Mouse (Mus musculus): ENCODE results near the gene Dag1.

The Dag1 gene

DNA sequence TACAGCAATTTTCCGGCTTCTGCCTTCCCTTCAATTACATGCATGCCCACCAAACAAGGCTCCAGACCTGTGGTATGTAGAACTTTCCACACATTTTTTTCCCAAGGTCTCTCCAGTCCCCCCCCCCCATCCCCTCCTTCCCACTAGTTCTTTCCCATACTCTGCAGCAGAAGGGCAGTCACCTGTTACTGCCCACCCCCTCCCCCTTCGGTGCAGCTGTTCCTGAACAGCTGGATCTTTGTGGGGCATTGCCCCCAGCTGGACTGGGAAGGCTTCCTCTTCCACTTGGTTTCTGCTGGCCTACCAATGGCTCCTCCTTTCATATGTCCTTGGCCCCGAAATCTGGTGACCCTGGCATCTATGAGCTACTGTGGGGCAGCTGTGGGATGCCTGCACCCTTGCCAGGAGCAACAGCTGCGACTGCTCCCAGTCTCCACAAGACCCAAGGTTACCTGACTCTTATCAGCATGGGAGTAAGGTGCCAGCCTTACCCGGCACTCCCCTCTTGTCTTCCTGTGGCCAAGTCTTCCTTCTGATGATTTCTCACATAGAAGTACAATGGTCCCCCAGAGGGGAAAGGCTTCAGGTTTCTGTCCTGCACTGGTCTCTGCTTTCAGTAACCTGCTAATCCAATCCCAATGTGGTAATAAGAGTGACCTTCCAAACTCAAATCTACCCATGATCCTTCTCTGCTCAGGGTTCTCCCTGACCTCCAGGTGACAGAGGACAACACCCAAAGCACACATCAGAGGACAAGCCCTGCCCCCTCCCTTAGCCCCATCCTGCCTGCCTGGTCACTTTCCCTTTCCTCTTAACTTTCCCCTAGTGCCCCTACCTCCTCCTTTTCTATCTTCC, 10.9 kb upstream of the Dag1 start:
- WGBS, result 85% methylated on average over 5 of the region's 5 CpGs

GRCm38 (mm10) chr9:108273485-108273884, 9.7 kb upstream of the Dag1 start:
- 88% methylated on average over 4 of the region's 4 CpGs for WGBS

GRCm38 (mm10) chr9:108272691-108273090, 8.9 kb upstream of the Dag1 start:
- WGBS, result 76% methylated on average over 5 of the region's 5 CpGs

DNA sequence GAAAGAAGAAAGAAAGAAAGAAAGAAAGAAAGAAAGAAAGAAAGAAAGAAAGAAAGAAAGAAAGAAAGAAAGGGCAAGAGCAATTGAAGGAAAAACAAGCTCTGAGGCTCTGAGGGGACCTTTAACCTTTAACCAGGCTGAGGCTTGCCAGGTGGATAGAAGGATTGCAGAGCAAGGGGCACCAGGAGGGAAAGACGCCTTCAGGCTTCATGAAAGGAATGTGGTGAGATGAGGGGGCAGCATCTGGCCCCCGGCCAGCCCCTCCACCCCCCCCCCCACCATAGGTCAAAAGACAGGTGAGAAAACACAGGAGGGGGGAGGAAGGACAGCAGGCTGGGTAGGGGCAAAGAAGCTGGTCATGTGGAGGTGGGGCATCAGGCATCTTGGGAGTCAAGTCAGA, 8.2 kb upstream of the Dag1 start:
- 65% methylated on average over 2 of the region's 2 CpGs for WGBS

GRCm38 (mm10) chr9:108268701-108269100, 4.9 kb upstream of the Dag1 start:
- WGBS, result 85% methylated on average over 7 of the region's 7 CpGs

GRCm38 (mm10) chr9:108267691-108268090, 3.9 kb upstream of the Dag1 start:
- 61% methylated on average over 7 of the region's 7 CpGs for WGBS

GRCm38 (mm10) chr9:108266261-108266935, 2.6 kb upstream of the Dag1 start:
- 79% methylated on average over 10 of the region's 10 CpGs for WGBS

GRCm38 (mm10) chr9:108264191-108264921, 598 bp upstream of the Dag1 start:
- WGBS, result 15% methylated on average over 10 of the region's 10 CpGs

GRCm38 (mm10) chr9:108263131-108263681, 552 bp downstream of the Dag1 start:
- under 1% methylated on average over 62 of the region's 62 CpGs for WGBS

DNA sequence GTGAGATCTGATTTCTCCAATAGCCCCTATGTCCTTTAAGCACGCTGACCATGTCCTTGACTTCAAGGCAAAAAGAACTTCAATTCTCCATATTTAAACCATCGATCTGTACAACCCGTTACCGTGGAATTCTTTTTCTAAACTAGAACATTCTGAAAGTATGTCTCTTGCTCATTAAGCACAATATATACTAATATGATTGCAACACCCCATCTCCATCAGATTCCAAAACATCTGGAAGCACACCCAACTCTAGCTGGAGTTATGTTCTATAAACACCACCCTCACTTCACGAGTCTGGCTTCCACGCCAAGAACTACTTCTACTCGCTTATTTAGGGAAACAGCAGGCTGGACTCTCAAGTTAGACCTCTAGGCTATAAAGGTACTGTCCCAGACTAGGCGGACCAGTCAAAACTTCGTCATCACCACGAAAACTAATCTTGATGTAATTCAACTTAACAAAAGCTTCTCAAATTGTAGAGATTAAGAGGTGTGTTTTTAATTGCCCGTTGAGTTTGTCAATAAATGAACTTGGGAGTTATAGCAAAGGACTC, 1.2 kb downstream of the Dag1 start:
- WGBS, result 30% methylated on average over 11 of the region's 11 CpGs

- 58% methylated on average over 7 of the region's 7 CpGs for WGBS
These were observed 1.9 kb downstream of the Dag1 start for GRCm38 (mm10) chr9:108261865-108262264.

- WGBS, result 74% methylated on average over 4 of the region's 4 CpGs
These were observed 3.2 kb downstream of the Dag1 start for GRCm38 (mm10) chr9:108260526-108260925.

DNA sequence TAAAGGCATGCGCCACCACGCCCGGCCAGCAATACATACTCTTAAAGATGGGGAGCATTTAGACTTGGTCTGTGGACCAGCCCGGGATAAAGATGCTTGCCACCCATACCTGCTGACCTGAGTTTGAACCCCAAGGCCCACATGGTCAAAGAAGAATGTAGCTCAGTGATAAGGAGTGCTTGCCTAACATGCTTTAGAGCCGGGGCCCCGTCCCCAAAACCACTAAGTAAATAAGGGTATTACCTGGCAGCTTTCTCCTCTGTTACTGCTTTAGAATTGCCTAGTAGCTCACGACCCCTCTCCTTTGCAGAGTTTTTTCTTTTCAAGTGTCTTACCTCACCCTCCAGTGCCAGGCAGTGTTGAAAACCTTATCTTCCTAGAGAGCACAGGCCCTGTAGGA, 11.0 kb downstream of the Dag1 start:
- 95% methylated on average over 7 of the region's 7 CpGs for WGBS

DNA sequence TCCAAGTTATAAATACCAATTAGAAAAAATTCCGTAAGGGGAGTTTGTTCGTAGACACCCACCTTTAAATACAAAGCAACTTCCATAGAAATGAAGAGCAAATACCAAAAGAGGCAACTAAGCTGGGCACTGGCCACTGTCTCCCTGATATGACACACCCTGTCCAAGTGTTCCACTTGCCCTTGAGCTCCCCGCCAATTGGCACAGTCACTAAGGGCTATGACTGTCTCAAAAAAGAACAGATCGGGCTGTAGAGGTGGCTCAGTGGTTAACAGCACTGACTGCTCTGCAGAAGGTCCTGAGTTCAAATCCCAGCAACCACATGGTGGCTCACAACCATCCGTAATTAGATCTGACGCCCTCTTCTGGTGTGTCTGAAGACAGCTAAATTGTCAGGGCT, 11.9 kb downstream of the Dag1 start:
- 88% methylated on average over 6 of the region's 6 CpGs for WGBS

GRCm38 (mm10) chr9:108248957-108249356, 14.8 kb downstream of the Dag1 start:
- 61% methylated on average over 5 of the region's 5 CpGs for WGBS

DNA sequence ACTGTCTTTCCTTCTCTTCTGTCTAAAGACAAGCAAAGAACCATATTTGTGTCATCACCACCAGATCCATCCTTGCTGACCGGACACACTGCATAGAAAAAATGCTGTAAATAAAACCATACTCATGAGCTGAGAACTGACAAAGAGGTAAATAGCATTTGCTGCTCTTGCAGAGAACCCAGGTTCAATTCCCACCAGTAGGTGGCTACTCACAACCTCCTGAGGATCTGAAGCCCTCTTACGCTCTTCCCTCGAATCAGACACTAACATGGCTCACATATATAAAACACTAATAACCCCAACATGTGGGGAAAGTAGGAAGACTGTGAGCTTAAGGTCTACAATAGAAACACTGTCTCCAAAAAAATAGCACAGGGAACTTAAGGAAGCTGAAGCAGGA, 18.8 kb downstream of the Dag1 start:
- WGBS, result 73% methylated on average over 3 of the region's 3 CpGs

- 71% methylated on average over 3 of the region's 3 CpGs for WGBS
These were observed 19.2 kb downstream of the Dag1 start for GRCm38 (mm10) chr9:108244540-108244939.

- WGBS, result 79% methylated on average over 5 of the region's 5 CpGs
These were observed 23.8 kb downstream of the Dag1 start for GRCm38 (mm10) chr9:108239951-108240350.

DNA sequence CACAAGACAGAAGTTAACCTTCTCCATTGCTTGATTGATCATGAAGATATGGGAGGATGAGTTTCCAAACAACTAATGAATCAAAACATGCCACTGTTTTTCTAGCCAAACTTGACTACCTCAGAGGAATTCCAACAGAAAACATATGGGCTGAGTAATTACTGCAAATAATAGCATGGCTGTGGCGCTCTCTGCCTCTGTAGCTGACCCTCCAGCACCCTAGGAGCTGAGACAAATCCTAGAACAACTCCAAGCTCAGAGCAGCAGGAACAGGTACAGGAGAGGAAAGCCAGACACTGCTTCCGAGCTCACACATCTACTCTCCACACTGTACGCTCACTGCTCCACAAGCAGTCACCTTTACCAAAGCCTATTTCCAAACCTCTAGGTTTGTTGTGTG, 24.9 kb downstream of the Dag1 start:
- WGBS, result 94% methylated on average over 3 of the region's 3 CpGs

DNA sequence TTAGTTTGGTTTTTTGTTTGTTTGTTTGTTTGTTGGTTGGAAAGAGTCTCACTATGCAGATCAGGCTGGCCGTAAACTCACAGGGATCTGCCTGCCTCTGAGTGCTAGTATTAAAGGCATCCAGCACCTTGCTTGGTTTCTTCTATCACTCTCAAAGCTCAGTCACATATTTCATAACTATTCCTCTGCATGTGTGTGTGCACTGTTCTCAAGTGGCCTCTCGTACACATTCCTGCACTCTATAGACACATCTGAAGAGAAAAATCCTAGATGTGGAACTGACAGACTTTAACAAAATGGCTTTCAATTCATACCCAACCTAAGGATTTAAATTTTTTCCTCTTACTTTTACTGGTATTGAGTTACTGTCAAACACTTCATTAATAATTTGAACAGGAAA, 25.4 kb downstream of the Dag1 start:
- WGBS, result 81% methylated on average over 2 of the region's 2 CpGs

GRCm38 (mm10) chr9:108234682-108235081, 29.1 kb downstream of the Dag1 start:
- WGBS, result 61% methylated on average over 2 of the region's 2 CpGs

GRCm38 (mm10) chr9:108232908-108233307, 30.9 kb downstream of the Dag1 start:
- 84% methylated on average over 2 of the region's 2 CpGs for WGBS
